Mouse (Mus musculus) liver, postnatal 0 days (tissue): ENCODE data around the gene Fzr1.

ENCODE experiments used
- CTCF ChIP-seq: sonication (generic); IDR thresholded peaks from 2 replicates; pipeline ENCODE4 v1.5.1; 2016; ENCODE audit warnings: antibody characterized with exemption, low read depth
- EP300 ChIP-seq: IDR thresholded peaks from 2 replicates; pipeline ENCODE4 v1.6.1; 2016; ENCODE audit warnings: antibody characterized with exemption, low read depth, mild to moderate bottlenecking

GRCm38 (mm10) chr10:81422191-81422590 lies 43.9 kb upstream of the Fzr1 start:
- TF ChIP-seq CTCF (no peak), EP300 (no peak)
